In the genomic region with DNA sequence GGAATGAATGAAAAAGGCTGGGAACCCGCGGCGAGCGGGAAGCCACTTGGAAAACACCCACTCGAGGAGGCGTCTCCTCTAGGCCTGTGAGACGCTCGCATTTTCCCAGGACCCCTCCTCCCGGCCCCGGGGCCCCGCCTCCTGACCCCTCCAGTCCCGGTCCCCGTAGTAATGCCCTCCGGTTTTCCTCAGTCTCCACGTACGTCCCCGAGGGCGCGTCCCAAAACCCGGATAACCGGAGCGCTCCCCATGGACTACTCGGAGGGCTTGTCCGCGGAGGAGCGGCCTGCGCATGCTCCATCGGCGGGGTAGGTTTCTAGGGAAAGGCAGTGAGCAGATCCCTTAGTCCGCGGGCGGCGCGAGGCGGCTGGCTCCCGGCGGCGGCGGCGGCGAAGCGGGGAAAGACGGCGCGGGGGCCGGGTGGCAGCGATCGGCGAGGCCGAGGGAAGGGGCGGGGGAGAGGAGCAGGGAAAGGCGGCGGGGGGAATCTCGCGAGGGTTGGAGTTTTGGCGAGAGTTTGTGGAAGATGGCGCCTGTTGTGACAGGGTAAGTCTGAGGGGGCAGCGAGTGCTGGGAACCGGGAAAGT, we compare ENCODE assay signal across 8 mouse cellular contexts.
A peak's percentile ranks its signal among the peaks of the same experiment; 100 is the strongest.
DNase-seq lines count a peak whose midpoint lies in the region; ATAC-seq and TF ChIP-seq lines count a peak whose summit lies in the region.

No protein-coding gene starts in this region.

- peak overlapping the region; percentile 69 for H3K4me3 ChIP-seq in cortical plate, adult 2 months (ENCODE audit: insufficient read depth, low read length)
- peak overlapping the region; percentile 99 for H3K4me3 ChIP-seq in megakaryocyte, embryonic 14.5 days (replicated peaks)

- no peaks in the 10 kb centered on the region for H3K9me3 ChIP-seq in megakaryocyte, embryonic 14.5 days

- H3K27ac ChIP-seq in cortical plate, adult 2 months (ENCODE audit: insufficient read depth, low read length), result peak overlapping the region; percentile 90

- H3K36me3 ChIP-seq in megakaryocyte, embryonic 14.5 days (replicated peaks; ENCODE audit: low read length), result no peaks in the 10 kb centered on the region

- H3K4me1 ChIP-seq in cortical plate, adult 2 months (ENCODE audit: control insufficient read depth, insufficient read depth, low read length), result peaks cover 6% of the 10 kb centered on the region; the same call in 1 of the 2 replicates
- H3K4me1 ChIP-seq in megakaryocyte, embryonic 14.5 days, result peaks cover 51% of the 10 kb centered on the region

- peak; percentile 98 to 99 for DNase-seq in gastrocnemius, adult 8-10 months (ENCODE audit: low spot score in 2 of 2)
- peak; percentile 74 for DNase-seq in hindlimb bud, embryonic 11.5 days (ENCODE audit: extremely low spot score, low read depth, low spot score)
- peak; percentile 99 for DNase-seq in left cerebral cortex, adult 8-10 months (ENCODE audit: low spot score in 2 of 2)
- peak; percentile 99 to 100 for DNase-seq in right cerebral cortex, postnatal 10 days (ENCODE audit: low spot score in 2 of 2)
- DNase-seq in urinary bladder, postnatal 25 days (ENCODE audit: low spot score), result peak; percentile 98

- no peaks in the 10 kb centered on the region for H3K27me3 ChIP-seq in megakaryocyte, embryonic 14.5 days (replicated peaks)

- TF ChIP-seq CTCF in cortical plate, adult 2 months (IDR thresholded peaks at IDR 0.05; ENCODE audit: extremely low read depth, insufficient read depth, low read length), result no peak

- ATAC-seq in activated CD4-positive, CD25-positive, alpha-beta regulatory T cell, adult 4 months, result peak; percentile 50

- TF ChIP-seq POLR2A in cortical plate, adult 2 months (IDR thresholded peaks at IDR 0.05; ENCODE audit: extremely low read depth, insufficient read depth, low read length), result peak; percentile 54

Comparison
In these comparisons a context has a peak if more than half of its experiments do, and no peak if none do; other contexts are left out.
1. Peak in every context shown above with its lines: DNase-seq, ATAC-seq, H3K4me3 ChIP-seq and H3K27ac ChIP-seq.